Mouse (Mus musculus) hematopoietic stem cell, adult 5-6 weeks (primary cell): Measurements from ENCODE around the gene Hist1h3d. TPM values are rescaled to one million over a fixed set of nuclear protein-coding genes. Genes with fewer than 3 reads are reported as not detected.
A peak's percentile ranks its signal among the peaks of the same experiment; 100 is the strongest.

Source experiments
- ATAC-seq, 2 experiments: fragments of 125-278 bp in 1 of 2; replicated peaks in 1 of 2; 2 replicates each; pipeline ENCODE4 v1.8.0; 2016 to 2017; ENCODE audit warnings: inconsistent platforms in 2 of 2, mild to moderate bottlenecking in 2 of 2, moderate number of reproducible peaks in 2 of 2, low read depth in 1 of 2, moderate TSS enrichment in 1 of 2; ENCODE audit not compliant: low FRiP score in 2 of 2, poor library complexity in 2 of 2, severe bottlenecking in 2 of 2, insufficient read depth in 1 of 2, low TSS enrichment in 1 of 2
- total RNA-seq: library from RNA; stranded (forward); fragments of 172-1452, 232-1000 nt; gene quantifications from 2 replicates; pipeline ENCODE4 v1.2.3, GENCODE M21; 2017

Gene Hist1h3d
- total RNA-seq, result 76.7 and 84.0 TPM in 2 replicates

DNA sequence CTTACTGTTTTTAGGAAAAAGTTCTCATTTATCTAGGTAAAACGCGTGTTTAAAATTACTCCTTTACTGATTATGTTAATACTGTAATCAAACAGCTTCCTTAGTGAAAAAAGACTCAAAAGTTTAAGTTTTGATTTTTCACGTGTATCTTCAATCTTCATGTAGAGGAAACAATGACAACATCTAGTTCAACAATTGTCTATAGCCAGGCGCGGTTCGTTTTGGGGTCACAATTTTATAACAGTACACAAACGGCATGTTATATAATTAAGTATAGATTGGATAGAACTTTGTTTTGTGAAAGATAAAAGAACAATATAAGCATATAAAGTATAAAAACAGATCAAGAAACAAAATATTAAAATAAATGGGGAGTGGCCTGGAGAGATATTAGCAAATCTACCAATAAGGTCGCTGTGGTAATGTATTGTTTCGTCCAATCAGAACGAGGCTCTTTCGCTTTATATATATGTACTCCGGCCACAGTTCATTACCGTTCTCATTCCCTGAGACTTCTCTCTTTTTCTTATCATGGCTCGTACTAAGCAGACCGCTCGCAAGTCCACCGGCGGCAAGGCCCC lies at the start of gene Hist1h3d:
Gene Hist1h3d, plus strand, starts transcription at position 493 of the 581 bp plus-strand sequence.
- ATAC-seq, result peak; percentile 35 to 47; a peak in 3 of 4 replicates

DNA sequence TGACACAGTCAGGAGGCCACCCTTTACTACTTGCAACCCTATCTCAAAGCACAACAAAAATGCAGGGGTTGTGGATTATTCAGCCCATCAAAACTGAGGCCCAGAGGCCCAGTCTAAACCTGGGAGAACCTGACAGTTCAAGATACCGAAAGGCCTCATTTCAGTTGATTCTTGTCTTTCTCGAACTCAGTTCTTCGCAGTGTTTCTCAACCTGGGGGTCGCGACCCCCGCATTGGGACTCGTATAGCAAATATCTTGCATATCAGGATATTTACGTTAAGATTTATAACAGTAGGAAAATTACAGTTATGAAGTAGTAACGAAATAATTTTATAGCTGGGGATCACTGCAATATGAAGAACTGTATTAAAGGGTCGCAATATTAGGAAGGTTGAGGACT lies 49.7 kb upstream of the Hist1h3d start:
- ATAC-seq, result no peak

DNA sequence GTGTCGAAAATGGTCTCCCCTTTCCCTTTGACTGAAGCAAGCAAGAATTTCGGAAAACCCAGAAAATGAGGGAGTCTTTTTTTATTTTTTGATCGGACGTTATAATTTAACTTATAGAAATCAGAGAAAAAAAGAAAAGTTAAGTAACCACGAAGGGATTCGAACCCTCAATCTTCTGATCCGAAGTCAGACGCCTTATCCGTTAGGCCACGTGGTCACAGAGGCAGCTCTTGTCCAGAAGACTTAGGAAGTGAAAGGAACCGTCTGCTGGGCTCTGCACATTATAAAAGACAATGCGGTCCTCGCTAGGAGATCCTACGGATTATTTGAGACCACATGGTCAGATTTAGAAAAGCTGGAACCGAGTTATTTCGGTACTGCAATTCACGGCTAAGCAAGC lies 49.3 kb upstream of the Hist1h3d start:
- ATAC-seq, result peak in 1 of 2 experiments; percentile 51; a peak in 3 of 4 replicates

DNA sequence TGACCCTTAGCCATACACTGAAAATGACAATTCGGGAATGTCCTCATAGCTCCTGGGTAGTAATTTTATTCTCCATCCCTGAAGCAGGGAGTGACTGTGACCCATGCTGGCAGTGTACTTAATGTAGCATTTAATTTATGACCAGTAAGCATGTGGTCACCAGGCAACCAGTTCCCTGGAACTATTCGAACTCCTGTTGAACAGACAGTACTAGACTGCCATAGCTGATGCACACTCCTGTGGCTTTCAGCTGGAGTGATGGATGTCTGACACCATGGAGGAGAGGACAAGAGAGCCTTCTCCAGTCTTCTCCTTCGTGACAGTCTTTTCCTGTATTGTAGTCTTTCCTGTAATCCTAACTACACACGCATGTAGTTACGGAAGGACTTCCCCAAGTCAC lies 46.6 kb upstream of the Hist1h3d start:
- ATAC-seq, result no peak

DNA sequence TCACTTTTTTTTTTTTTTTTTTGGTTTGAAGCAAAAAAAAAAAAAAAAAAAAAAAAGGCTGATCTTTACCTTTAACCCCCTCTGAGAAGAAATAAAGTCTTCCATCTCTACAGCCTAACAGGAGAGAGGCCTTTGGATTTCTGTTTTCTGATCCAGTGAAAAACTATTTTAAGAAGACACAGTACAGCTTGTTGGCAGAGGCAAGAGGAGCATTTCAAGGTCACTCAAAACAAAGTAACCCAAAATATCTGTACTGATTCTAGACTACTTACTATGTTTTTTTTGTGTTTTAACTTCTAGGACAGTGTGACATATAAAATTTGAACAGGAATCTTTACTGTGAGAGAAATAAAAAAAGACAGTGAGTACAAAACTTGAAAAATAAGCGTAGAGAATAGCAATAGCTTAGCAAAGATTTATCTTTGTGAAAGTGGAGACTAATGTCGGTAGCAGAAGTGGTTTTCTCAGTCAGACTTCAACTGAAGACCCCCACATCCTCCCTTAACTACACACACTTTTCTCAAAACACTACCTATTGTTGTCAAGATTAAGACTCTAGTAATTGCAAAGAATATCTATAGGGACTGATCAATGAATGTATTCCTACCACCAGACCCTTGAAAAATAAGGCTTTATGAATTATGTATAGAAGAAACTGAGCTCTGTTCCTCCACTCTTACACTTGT lies 45.9 kb upstream of the Hist1h3d start:
- ATAC-seq, result no peak

DNA sequence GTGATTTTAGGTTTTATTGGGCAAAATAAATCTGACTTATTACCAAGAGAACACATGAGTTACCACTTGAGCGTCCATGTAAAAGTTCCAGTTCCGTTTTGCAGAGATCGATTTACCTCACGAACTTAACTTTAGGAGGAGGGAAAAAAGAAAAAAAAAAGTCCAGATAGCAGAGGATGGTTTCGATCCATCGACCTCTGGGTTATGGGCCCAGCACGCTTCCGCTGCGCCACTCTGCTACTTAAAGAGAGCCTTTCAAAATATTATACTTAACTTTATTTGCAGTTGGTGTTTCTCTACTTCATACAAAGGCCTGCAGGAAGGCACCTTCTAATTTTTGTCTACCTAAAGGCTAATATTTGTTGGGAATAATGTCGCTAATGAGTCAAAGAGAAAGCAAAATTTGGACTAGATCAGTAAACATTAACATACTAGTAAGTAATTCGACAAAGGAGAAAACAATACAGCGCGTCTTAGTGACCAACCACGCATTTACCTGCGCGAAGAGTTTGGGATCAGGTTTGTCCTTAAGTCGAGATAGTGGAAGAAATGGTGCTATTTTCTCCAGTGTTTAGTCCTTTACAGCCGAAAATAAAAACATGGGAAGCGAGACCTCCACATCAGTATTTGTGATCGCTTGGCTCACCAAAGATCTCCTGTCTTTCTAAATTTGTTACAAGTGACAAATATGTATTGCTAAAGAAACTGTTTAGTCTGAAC lies 45.2 kb upstream of the Hist1h3d start:
- ATAC-seq, result no peak

DNA sequence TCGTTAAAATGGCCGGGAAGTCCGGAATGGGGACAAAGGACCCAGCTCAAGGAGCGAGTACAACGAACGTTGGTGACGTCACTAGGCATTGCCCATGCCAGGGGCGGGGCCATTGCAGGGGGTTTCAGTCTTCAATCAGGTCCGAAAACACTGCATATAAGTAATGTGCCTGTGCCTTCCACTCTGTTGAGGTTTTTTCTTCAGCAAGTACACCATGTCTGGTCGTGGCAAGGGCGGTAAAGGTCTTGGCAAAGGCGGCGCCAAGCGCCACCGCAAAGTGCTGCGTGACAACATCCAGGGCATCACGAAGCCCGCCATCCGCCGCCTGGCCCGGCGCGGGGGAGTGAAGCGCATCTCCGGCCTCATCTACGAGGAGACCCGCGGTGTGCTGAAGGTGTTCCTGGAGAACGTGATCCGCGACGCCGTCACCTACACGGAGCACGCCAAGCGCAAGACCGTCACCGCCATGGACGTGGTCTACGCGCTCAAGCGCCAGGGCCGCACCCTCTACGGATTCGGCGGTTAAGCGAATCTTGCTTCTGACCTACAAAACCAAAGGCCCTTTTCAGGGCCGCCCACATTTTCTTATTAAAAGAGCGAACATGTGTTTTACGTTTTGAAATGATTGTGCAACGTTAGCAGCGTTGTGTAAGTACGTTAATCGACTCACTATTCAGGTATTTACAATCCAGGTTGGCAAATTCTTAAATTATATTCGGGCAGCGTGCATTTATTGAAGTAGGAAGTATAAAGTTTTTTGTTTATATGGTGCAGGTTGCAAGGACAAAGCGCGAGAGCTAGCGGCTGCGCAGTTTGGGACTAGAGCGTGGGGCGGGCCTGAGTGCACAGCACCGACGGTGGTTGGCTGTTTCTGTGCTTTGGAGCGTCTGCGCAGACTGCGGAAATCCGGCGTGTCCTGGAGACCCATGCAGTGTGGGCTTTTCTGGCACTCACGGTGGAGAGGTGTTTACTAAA lies 44.4 kb upstream of the Hist1h3d start, which contains the start of gene Hist1h4h:
Gene Hist1h4h, plus strand, starts transcription at position 150 of the 975 bp plus-strand sequence.
- ATAC-seq, result peak; percentile 73 to 77

DNA sequence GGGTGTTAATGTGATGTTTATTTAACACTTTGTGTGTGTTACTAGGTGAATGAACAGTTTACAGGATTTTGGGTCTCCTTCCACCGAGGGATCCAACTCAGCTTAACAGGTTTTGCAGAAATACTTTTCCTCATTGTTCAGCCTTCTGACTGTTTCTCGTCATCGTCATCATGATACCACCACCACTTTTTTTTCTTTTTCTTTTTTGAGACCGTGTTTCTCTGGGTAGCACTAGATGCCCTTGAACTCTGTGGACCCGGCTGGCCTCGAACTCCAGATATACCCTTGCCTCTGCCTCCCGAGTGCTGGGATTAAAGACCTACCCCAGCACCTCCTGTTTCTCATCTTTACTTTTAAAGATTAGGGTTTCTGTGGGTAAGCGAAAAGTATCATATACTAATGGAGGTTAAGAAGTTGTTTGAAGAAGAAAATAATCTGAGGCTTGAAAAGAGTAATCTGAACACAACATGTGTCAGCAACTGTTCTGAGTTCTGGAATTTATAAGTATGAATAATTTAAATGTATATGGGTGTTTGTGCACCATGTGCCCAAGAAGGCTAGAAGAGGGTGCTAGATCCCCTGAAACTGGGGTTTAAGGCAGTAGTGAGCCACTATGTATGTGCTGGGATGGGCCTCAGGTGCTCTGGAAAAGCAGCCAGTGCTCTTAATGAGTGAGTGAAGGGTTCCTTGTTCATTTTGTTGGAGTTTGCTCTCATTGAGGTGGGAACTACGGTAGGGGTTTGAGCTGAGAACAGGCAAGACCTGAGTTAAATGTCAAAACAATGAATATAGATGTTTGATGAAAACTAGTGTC lies 43.1 kb upstream of the Hist1h3d start:
- no peak for ATAC-seq

DNA sequence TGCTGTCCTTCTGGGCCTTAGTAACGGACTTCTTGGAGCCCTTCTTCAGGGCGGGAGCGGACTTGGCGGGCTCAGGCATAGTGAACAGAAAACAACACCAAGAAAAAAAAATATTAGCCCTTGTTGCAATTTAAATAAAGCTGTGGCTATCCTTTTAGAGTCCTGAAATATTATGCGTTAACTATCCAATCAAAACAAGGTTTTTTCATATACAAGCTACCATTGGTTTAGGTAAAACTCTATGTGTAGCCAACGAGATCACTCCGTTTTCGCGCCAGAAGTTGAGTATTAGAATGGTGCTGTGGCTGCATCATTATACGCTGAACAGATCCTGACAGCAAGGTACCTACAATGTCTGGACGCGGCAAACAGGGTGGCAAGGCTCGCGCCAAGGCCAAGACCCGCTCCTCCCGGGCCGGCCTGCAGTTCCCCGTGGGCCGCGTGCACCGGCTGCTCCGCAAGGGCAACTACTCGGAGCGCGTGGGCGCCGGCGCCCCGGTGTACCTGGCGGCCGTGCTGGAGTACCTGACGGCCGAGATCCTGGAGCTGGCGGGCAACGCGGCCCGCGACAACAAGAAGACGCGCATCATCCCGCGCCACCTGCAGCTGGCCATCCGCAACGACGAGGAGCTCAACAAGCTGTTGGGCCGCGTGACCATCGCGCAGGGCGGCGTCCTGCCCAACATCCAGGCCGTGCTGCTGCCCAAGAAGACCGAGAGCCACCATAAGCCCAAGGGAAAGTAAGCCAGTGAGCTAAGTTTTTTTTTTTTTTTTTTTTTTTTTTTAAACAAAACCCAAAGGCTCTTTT lies 41.8 kb upstream of the Hist1h3d start, which contains the start of gene Hist1h2af:
Gene Hist1h2af, plus strand, starts transcription at position 347 of the 808 bp plus-strand sequence.
- ATAC-seq, result peak; percentile 38 to 39

DNA sequence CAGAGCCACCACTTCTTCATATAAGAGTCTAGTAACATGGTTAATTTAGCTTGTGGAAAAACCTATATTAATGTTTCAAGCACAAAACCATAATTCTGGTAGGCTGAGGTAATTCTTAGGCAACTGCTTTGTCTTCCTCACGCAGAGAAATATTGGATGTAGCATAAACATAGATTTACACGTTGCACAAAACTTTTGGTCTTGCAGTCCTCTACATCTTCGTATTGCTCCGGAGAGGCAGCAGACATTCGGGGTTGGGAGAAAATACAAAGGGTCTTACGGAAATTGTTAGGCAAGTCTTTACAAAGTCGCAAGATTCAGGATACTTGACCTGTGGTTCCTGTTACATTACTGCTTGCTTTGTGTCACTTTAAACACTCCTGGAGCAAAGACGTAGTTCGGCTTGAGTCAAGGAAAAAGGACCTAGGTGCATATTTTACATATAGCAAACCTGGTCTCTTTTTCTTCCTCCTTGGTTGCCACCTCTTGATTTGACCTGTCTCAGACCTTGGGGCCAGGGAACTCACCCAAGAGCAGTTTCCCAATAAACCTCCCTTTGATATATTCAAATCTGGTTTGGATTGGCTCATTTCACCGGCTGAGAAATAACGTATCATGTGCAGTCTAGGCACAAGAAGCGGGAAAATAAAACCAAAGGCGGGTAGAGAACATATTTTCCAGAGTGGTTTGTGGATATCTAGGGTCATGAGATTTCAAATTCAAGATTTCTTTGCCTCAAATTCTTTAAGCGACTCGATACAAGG lies 41.0 kb upstream of the Hist1h3d start:
- no peak for ATAC-seq

DNA sequence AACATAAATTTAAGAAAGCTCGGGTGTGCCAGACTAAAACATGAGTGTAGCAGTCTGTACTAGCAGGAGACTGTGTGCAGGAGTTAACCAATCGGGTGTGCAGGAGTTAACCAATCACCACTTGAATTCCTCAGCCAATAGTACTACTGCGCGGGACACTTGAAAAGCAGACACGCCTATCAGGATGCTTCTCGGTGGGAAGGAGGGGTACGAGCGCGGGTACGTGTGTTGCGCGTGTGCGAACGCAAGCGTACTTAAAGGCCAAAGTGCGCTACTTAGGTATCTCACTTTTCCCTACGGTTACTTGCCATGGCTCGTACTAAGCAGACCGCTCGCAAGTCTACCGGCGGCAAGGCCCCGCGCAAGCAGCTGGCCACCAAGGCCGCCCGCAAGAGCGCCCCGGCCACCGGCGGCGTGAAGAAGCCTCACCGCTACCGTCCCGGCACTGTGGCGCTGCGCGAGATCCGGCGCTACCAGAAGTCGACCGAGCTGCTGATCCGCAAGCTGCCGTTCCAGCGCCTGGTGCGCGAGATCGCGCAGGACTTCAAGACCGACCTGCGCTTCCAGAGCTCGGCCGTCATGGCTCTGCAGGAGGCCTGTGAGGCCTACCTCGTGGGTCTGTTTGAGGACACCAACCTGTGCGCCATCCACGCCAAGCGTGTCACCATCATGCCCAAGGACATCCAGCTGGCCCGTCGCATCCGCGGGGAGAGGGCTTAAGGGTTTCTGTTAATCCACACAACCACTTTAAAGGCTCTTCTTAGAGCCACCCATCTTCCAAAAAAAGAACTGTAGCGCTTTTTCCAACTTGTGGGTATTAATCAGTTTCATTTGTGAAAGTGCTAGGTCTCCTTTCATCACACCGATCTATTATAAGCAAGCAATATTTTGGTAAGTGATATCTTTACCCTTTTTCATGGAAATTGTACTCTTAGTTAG lies 40.2 kb upstream of the Hist1h3d start, which contains the start of gene Hist1h3g:
Gene Hist1h3g, plus strand, starts transcription at position 286 of the 939 bp plus-strand sequence.
- ATAC-seq, result peak; percentile 71 to 74

DNA sequence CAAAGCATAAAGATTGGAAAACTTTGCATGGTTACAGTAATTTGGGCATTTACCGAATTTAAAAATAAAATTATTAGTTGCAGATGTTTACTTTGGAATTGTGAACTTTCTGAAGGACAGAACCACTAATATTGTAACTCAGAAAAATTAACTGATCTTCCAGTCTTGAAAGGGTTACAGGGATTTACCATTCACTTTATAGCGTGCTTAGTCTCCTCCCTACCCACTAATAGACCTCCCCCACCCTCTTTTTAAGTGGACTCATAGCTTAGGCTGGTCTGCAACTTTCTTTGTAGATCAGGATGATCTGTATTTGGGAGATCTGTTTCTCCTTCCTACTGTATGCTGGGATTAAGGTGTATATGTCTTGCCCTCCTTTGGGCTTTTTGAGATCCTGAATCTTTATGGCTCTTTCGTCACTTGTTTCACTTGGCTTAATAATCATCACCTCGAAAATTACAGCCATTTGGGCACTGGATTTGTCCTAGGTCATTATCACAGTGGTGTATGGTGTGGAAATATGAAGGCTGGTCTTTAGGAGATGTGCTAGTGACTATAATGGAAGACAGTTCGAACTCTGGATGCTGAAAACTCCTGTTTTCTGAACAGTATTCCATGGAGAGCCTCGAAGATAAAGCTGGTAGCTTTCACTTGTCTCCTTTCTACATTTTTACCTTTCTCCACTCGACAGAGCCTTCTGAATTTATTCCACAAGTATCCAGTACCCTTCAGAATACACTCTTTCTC lies 39.3 kb upstream of the Hist1h3d start:
- no peak for ATAC-seq

DNA sequence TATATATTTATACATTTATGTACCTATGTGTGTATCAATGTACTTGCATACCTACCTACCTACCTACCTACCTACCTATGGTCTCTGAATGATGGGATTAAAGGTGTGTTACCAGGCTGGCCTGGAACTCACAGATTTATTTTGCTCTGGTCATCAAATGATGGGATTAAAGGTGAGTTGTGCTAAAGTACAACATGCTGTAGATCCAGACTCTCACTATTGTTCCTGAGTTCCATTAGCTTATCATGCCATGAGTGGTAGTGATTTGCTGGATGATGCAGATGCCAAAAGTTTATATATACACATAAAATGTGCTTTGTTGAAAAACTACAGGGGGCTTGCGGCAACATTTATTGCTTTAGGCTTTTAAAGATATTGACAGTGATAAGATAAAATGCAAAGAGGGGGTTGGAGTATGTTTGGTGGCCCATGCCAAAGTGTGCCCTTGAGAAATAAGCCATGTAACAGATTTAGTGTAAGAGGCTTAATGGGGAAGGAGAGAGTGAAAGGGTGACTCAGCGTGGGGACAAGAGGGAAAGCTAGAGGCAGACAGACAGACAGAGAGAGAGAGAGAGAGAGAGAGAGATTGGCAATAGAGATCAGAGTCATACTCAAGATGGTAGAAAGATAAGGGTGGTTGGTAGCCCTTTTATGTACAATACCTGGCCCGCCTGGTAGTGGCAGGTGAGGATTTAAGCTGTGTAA lies 38.4 kb upstream of the Hist1h3d start:
- ATAC-seq, result no peak
